Mouse (Mus musculus) lung, embryonic 14.5 days (tissue): Measurements from ENCODE around the gene Olfr1423. TPM values are rescaled to one million over a fixed set of nuclear protein-coding genes. Genes with fewer than 3 reads are reported as not detected.

Experiments used
- polyA plus RNA-seq: library from polyadenylated mRNA; unstranded; fragments of >200 nt; fragmentation: Nextera tagmentation; extraction: Ambion mirVana; gene quantifications from 2 replicates; pipeline ENCODE4 v1.2.1, GENCODE M21; 2014

Olfr1423 gene
- polyA plus RNA-seq, 1 experiment from 2014 or later: not detected

Other genes with a start within 250 kb of the Olfr1423 start
- gene Stx3, start 221.9 kb downstream of the Olfr1423 start, polyA plus RNA-seq: 17.2 and 19.1 TPM in 2 replicates
- not detected in 2 replicates for gene Olfr1417, start 202.1 kb downstream of the Olfr1423 start, polyA plus RNA-seq
- gene Olfr1418, start 180.3 kb downstream of the Olfr1423 start, polyA plus RNA-seq: not detected in 2 replicates
- gene Olfr1419, start 166.2 kb downstream of the Olfr1423 start, polyA plus RNA-seq: not detected in 2 replicates
- gene Olfr1420, start 154.8 kb downstream of the Olfr1423 start, polyA plus RNA-seq: 0.05 TPM in 1 of 2 replicates, not detected in the other
- 25.9 TPM in 2 replicates for gene Patl1, start 128.9 kb downstream of the Olfr1423 start, polyA plus RNA-seq
- 7.4 and 7.5 TPM in 2 replicates for gene Osbp, start 75.4 kb downstream of the Olfr1423 start, polyA plus RNA-seq
- gene Olfr1424, start 21.4 kb upstream of the Olfr1423 start, polyA plus RNA-seq: not detected in 2 replicates
- gene Olfr1425, start 36.4 kb upstream of the Olfr1423 start, polyA plus RNA-seq: not detected in 2 replicates
- gene Olfr1426, start 50.7 kb upstream of the Olfr1423 start, polyA plus RNA-seq: not detected in 2 replicates
- gene Olfr1427, start 62.0 kb upstream of the Olfr1423 start, polyA plus RNA-seq: not detected in 2 replicates
- not detected in 2 replicates for gene Olfr1428, start 74.6 kb upstream of the Olfr1423 start, polyA plus RNA-seq
- gene Olfr76, start 81.9 kb upstream of the Olfr1423 start, polyA plus RNA-seq: not detected in 2 replicates
- gene Olfr1555-ps1, start 128.8 kb upstream of the Olfr1423 start, polyA plus RNA-seq: not detected in 2 replicates
- not detected in 2 replicates for gene Olfr1431, start 159.3 kb upstream of the Olfr1423 start, polyA plus RNA-seq
- not detected in 2 replicates for gene Olfr1432, start 191.3 kb upstream of the Olfr1423 start, polyA plus RNA-seq
- not detected in 2 replicates for gene Olfr262, start 200.3 kb upstream of the Olfr1423 start, polyA plus RNA-seq
- not detected in 2 replicates for gene Olfr235, start 219.7 kb upstream of the Olfr1423 start, polyA plus RNA-seq
- not detected in 2 replicates for gene Olfr1434, start 238.5 kb upstream of the Olfr1423 start, polyA plus RNA-seq